Mouse (Mus musculus): ENCODE measurements around the gene Neurod1. TPM values are rescaled to one million over a fixed set of nuclear protein-coding genes. Genes with fewer than 3 reads are reported as not detected.

Gene Neurod1
- total and polyA plus RNA-seq, 3 experiments, result not detected

DNA sequence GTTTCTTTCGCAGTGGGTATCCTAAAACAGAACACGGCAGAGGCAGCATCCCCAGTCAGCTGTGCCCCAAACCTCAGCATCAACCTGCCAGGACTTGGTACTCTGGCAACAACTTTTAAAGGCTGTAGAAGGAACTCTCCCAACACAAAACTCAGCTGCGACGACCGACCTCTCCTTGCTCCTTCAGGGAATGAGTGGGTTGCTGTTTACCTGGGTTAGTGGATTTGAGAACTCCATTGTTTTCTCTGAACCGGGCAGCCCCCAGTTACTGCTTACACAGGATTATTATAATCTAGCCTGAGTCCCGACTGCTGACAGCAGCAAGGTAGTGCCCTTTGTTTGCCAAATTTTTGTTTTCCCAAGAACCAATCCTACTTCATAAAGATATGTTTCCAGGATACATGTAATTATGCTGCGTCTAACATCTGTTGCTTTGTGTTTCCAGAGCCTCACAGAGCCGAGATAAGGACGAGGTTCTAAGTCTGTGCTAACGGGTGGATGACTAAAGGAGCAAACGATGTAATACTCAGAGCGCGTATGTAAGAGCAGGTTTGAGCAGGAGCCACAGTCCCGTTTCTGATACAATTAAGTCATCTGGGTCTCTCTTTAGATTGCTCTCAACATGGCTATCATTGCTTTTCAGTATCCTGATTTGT is 46.2 kb downstream of the Neurod1 start:
- TF ChIP-seq NELFE (IDR thresholded peaks at IDR 0.05; ENCODE audit: low read depth, low read length) (no peak), MAFK (IDR thresholded peaks at IDR 0.05; ENCODE audit: insufficient replicate concordance, low read length) (no peak), ZC3H11A (IDR thresholded peaks at IDR 0.05; ENCODE audit: low read depth, low read length) (no peak), MEF2A (IDR thresholded peaks at IDR 0.05; ENCODE audit: borderline replicate concordance, low read depth, low read length) (no peak), SIN3A (IDR thresholded peaks at IDR 0.05; ENCODE audit: low read length) (no peak), GABPA (IDR thresholded peaks at IDR 0.05; ENCODE audit: insufficient replicate concordance, low read depth, low read length) (no peak), ETS1 (conservative IDR thresholded peaks at IDR 0.05; ENCODE audit: low read depth, low read length) (no peak), MAZ (IDR thresholded peaks at IDR 0.05; ENCODE audit: low read depth, low read length) (no peak), RCOR1 (conservative IDR thresholded peaks at IDR 0.05; ENCODE audit: low read depth, low read length) (no peak), EP300 (IDR thresholded peaks at IDR 0.05; ENCODE audit: low read length) (no peak), JUN (IDR thresholded peaks at IDR 0.05; ENCODE audit: insufficient read depth, low read depth, low read length) (no peak), ZMIZ1 (IDR thresholded peaks at IDR 0.05; ENCODE audit: low read depth, low read length) (no peak), MYC (IDR thresholded peaks at IDR 0.05; ENCODE audit: low read depth, low read length) (no peak), MAX (IDR thresholded peaks at IDR 0.05; ENCODE audit: low read length) (no peak), IRF4 (IDR thresholded peaks at IDR 0.05; ENCODE audit: low read depth, low read length) (no peak)
- Histone ChIP-seq H3K27me3 (replicated peaks) (no peaks in the 10 kb centered on the region), H3K4me3 (replicated peaks in 1 of 3; ENCODE audit: low read depth in 2 of 3, low read length in 2 of 3, poor library complexity in 1 of 3) (no peak overlapping the region), H3K27ac (ENCODE audit: insufficient read depth, low read depth) (no peak overlapping the region), H3K36me3 (replicated peaks in 1 of 2; ENCODE audit: control insufficient read depth in 1 of 2, insufficient read depth in 1 of 2, low read length in 1 of 2) (no peaks in the 10 kb centered on the region), H3K79me2 (replicated peaks; ENCODE audit: control insufficient read depth, extremely low read depth, insufficient read depth, poor library complexity, severe bottlenecking) (no peaks in the 10 kb centered on the region), H3K9me3 (replicated peaks; ENCODE audit: low read length) (no peaks in the 10 kb centered on the region), H3K9ac (ENCODE audit: insufficient read depth, low read depth) (no peak overlapping the region), H3K4me1 (ENCODE audit: control insufficient read depth in 1 of 2, insufficient read depth in 2 of 2) (no peaks in the 10 kb centered on the region), H3K4me2 (ENCODE audit: insufficient read depth, low read depth, poor library complexity, severe bottlenecking) (no peak overlapping the region)
- dilution Hi-C loops (cut with MboI; ENCODE audit: extremely low pct_ligation_motif_present, extremely low pct_unique_long_range_greater_than_20kb, low sequenced_read_pairs), result no loop called here
- in situ Hi-C loops (cut with MboI; ENCODE audit: low pct_ligation_motif_present, low pct_unique_long_range_greater_than_20kb, low sequenced_read_pairs), result no loop called here
- no peak for DNase-seq (ENCODE audit: extremely low read depth)

GRCm38 (mm10) chr2:79405661-79406405 is 50.7 kb downstream of the Neurod1 start:
- TF ChIP-seq USF1 (IDR thresholded peaks at IDR 0.05; ENCODE audit: low read depth, low read length), result no peak
- no peak for TF ChIP-seq MAZ (IDR thresholded peaks at IDR 0.05; ENCODE audit: low read depth, low read length)
- TF ChIP-seq NELFE (IDR thresholded peaks at IDR 0.05; ENCODE audit: low read depth, low read length), result no peak
- H3K36me3 ChIP-seq (replicated peaks in 1 of 2; ENCODE audit: control insufficient read depth in 1 of 2, insufficient read depth in 1 of 2, low read length in 1 of 2), result no peaks in the 10 kb centered on the region
- no peak for DNase-seq (ENCODE audit: extremely low read depth)
- no peak overlapping the region for H3K4me2 ChIP-seq (ENCODE audit: insufficient read depth, low read depth, poor library complexity, severe bottlenecking)
- no peak overlapping the region for H3K9ac ChIP-seq (ENCODE audit: insufficient read depth, low read depth)
- H3K27ac ChIP-seq (ENCODE audit: insufficient read depth, low read depth), result no peak overlapping the region
- H3K27me3 ChIP-seq (replicated peaks), result no peaks in the 10 kb centered on the region
- H3K79me2 ChIP-seq (replicated peaks; ENCODE audit: control insufficient read depth, extremely low read depth, insufficient read depth, poor library complexity, severe bottlenecking), result no peaks in the 10 kb centered on the region
- no peaks in the 10 kb centered on the region for H3K4me1 ChIP-seq (ENCODE audit: control insufficient read depth in 1 of 2, insufficient read depth in 2 of 2)
- H3K4me3 ChIP-seq (replicated peaks in 1 of 3; ENCODE audit: low read depth in 2 of 3, low read length in 2 of 3, poor library complexity in 1 of 3), result no peak overlapping the region
- dilution Hi-C loops (cut with MboI; ENCODE audit: extremely low pct_ligation_motif_present, extremely low pct_unique_long_range_greater_than_20kb, low sequenced_read_pairs), result no loop called here
- in situ Hi-C loops (cut with MboI; ENCODE audit: low pct_ligation_motif_present, low pct_unique_long_range_greater_than_20kb, low sequenced_read_pairs), result no loop called here
- H3K9me3 ChIP-seq (replicated peaks; ENCODE audit: low read length), result no peaks in the 10 kb centered on the region

Other genes with a start within 250 kb of the Neurod1 start
- gene Itga4, start 201.3 kb downstream of the Neurod1 start, total RNA-seq (2012; rRNA removed), result 79.3 and 80.0 TPM in 2 replicates
- gene Itga4, start 201.3 kb downstream of the Neurod1 start, total RNA-seq (2014; rRNA removed), result 54.3 and 55.7 TPM in 2 replicates
- 44.7 and 51.2 TPM in 2 replicates for gene Itga4, start 201.3 kb downstream of the Neurod1 start, polyA plus RNA-seq (2012; ENCODE audit: insufficient read length, low read depth)
- 16.6 and 19.6 TPM in 2 replicates for gene Cerkl, start within 50 bp of the Neurod1 start, total RNA-seq (2012; rRNA removed)
- gene Cerkl, start within 50 bp of the Neurod1 start, total RNA-seq (2014; rRNA removed), result 10.9 and 12.2 TPM in 2 replicates
- gene Cerkl, start within 50 bp of the Neurod1 start, polyA plus RNA-seq (2012; ENCODE audit: insufficient read length, low read depth), result 15.6 and 18.1 TPM in 2 replicates
- gene Itprid2, start 178.6 kb upstream of the Neurod1 start, total RNA-seq (2012; rRNA removed), result 8.2 TPM in 2 replicates
- 3.9 and 4.3 TPM in 2 replicates for gene Itprid2, start 178.6 kb upstream of the Neurod1 start, total RNA-seq (2014; rRNA removed)
- gene Itprid2, start 178.6 kb upstream of the Neurod1 start, polyA plus RNA-seq (2012; ENCODE audit: insufficient read length, low read depth), result 15.4 and 17.7 TPM in 2 replicates